Mouse (Mus musculus): ENCODE data around the gene Cdhr3. TPM values are rescaled to one million over a fixed set of nuclear protein-coding genes. Genes with fewer than 3 reads are reported as not detected.
"Not testable (repeated sequence)": the region's sequence is repeated elsewhere in the genome, so short reads cannot be mapped to it uniquely, and the experiment has no call there.

Gene Cdhr3
- polyA plus RNA-seq, 1 experiment from 2014 or later: not detected

GRCm38 (mm10) chr12:33066355-33066754, 26.3 kb downstream of the Cdhr3 start:
- H3K9me3 ChIP-seq: no peaks in the 10 kb centered on the region
- H3K27me3 ChIP-seq (replicated peaks; ENCODE audit: low read depth, poor library complexity, severe bottlenecking): 0 out of 2 replicates have a peak, but pooled peaks cover 5% of the 10 kb centered on the region
- DNase-seq (ENCODE audit: low spot score): peak; percentile 21
- peaks cover 7% of the 10 kb centered on the region for H3K4me1 ChIP-seq
- WGBS: 66% methylated on average over 4 of the region's 4 CpGs
- no peak overlapping the region for H3K4me3 ChIP-seq
- H3K27ac ChIP-seq (replicated peaks): no peak overlapping the region
- H3K36me3 ChIP-seq (replicated peaks): no peaks in the 10 kb centered on the region

GRCm38 (mm10) chr12:33065162-33065561, 27.5 kb downstream of the Cdhr3 start:
- Histone ChIP-seq H3K27ac (replicated peaks) (no peak overlapping the region), H3K27me3 (replicated peaks; ENCODE audit: low read depth, poor library complexity, severe bottlenecking) (0 out of 2 replicates have a peak, but pooled peaks cover 5% of the 10 kb centered on the region), H3K9me3 (no peaks in the 10 kb centered on the region), H3K4me1 (peaks cover 9% of the 10 kb centered on the region), H3K4me3 (no peak overlapping the region), H3K36me3 (replicated peaks) (no peaks in the 10 kb centered on the region)
- WGBS: 80% methylated on average over 3 of the region's 3 CpGs
- no peak for DNase-seq (ENCODE audit: low spot score)

- Histone ChIP-seq H3K4me1 (peaks cover 9% of the 10 kb centered on the region), H3K27ac (replicated peaks) (no peak overlapping the region), H3K9me3 (no peaks in the 10 kb centered on the region), H3K27me3 (replicated peaks; ENCODE audit: low read depth, poor library complexity, severe bottlenecking) (0 out of 2 replicates have a peak, but pooled peaks cover 5% of the 10 kb centered on the region), H3K4me3 (no peak overlapping the region), H3K36me3 (replicated peaks) (no peaks in the 10 kb centered on the region)
- whole genome bisulfite sequencing: 61% methylated on average over 2 of the region's 2 CpGs
- no peak for DNase-seq (ENCODE audit: low spot score)
These were observed 28.4 kb downstream of the Cdhr3 start for GRCm38 (mm10) chr12:33064266-33064665.

- 75% methylated on average over 2 of the region's 2 CpGs for WGBS
- H3K27me3 ChIP-seq (replicated peaks; ENCODE audit: low read depth, poor library complexity, severe bottlenecking): peaks cover 5% of the 10 kb centered on the region; the same call in 1 of the 2 replicates
- H3K4me1 ChIP-seq: peaks cover 9% of the 10 kb centered on the region
- no peaks in the 10 kb centered on the region for H3K36me3 ChIP-seq (replicated peaks)
- no peak overlapping the region for H3K27ac ChIP-seq (replicated peaks)
- DNase-seq (ENCODE audit: low spot score): no peak
- H3K9me3 ChIP-seq: no peaks in the 10 kb centered on the region
- no peak overlapping the region for H3K4me3 ChIP-seq
These were observed 29.4 kb downstream of the Cdhr3 start for GRCm38 (mm10) chr12:33063250-33063649.

- H3K27me3 ChIP-seq (replicated peaks; ENCODE audit: low read depth, poor library complexity, severe bottlenecking); DNase-seq (ENCODE audit: low spot score); H3K9me3 ChIP-seq; H3K36me3 ChIP-seq (replicated peaks); H3K4me3 ChIP-seq; H3K27ac ChIP-seq (replicated peaks): not testable (repeated sequence)
- WGBS: 68% methylated on average over 2 of the region's 2 CpGs
- peaks cover 18% of the 10 kb centered on the region for H3K4me1 ChIP-seq
These were observed 30.3 kb downstream of the Cdhr3 start for GRCm38 (mm10) chr12:33062379-33062778.

GRCm38 (mm10) chr12:33061651-33062050, 31.0 kb downstream of the Cdhr3 start:
- peaks cover 5% of the 10 kb centered on the region for H3K27me3 ChIP-seq (replicated peaks; ENCODE audit: low read depth, poor library complexity, severe bottlenecking)
- H3K36me3 ChIP-seq (replicated peaks): no peaks in the 10 kb centered on the region
- no peaks in the 10 kb centered on the region for H3K9me3 ChIP-seq
- no peak overlapping the region for H3K27ac ChIP-seq (replicated peaks)
- no peak overlapping the region for H3K4me3 ChIP-seq
- peaks cover 25% of the 10 kb centered on the region for H3K4me1 ChIP-seq
- 55% methylated on average over 8 of the region's 8 CpGs for WGBS
- DNase-seq (ENCODE audit: low spot score): no peak

GRCm38 (mm10) chr12:33057231-33058048, 35.2 kb downstream of the Cdhr3 start:
- H3K27me3 ChIP-seq (replicated peaks; ENCODE audit: low read depth, poor library complexity, severe bottlenecking): no peaks in the 10 kb centered on the region; the same call in none of the 2 replicates
- H3K36me3 ChIP-seq (replicated peaks): no peaks in the 10 kb centered on the region
- no peaks in the 10 kb centered on the region for H3K9me3 ChIP-seq
- peaks cover 31% of the 10 kb centered on the region for H3K4me1 ChIP-seq
- H3K4me3 ChIP-seq: peak overlapping the region; percentile 45
- DNase-seq (ENCODE audit: low spot score): peak; percentile 65
- peak overlapping the region; percentile 79 for H3K27ac ChIP-seq (replicated peaks)
- 16% methylated on average over 19 of the region's 19 CpGs for WGBS

GRCm38 (mm10) chr12:33056574-33056973, 36.1 kb downstream of the Cdhr3 start:
- Histone ChIP-seq H3K36me3 (replicated peaks) (no peaks in the 10 kb centered on the region), H3K4me3 (no peak overlapping the region), H3K27me3 (replicated peaks; ENCODE audit: low read depth, poor library complexity, severe bottlenecking) (no peaks in the 10 kb centered on the region; the same call in none of the 2 replicates), H3K27ac (replicated peaks) (no peak overlapping the region), H3K4me1 (peaks cover 26% of the 10 kb centered on the region), H3K9me3 (no peaks in the 10 kb centered on the region)
- no peak for DNase-seq (ENCODE audit: low spot score)
- WGBS: 47% methylated on average over 3 of the region's 3 CpGs

GRCm38 (mm10) chr12:33056074-33056473, 36.6 kb downstream of the Cdhr3 start:
- DNase-seq (ENCODE audit: low spot score): no peak
- H3K4me1 ChIP-seq: peaks cover 22% of the 10 kb centered on the region
- H3K9me3 ChIP-seq: no peaks in the 10 kb centered on the region
- WGBS: 81% methylated on average over 6 of the region's 6 CpGs
- H3K27me3 ChIP-seq (replicated peaks; ENCODE audit: low read depth, poor library complexity, severe bottlenecking): no peaks in the 10 kb centered on the region; the same call in none of the 2 replicates
- no peaks in the 10 kb centered on the region for H3K36me3 ChIP-seq (replicated peaks)
- no peak overlapping the region for H3K27ac ChIP-seq (replicated peaks)
- H3K4me3 ChIP-seq: no peak overlapping the region

- Histone ChIP-seq H3K9me3 (no peaks in the 10 kb centered on the region), H3K36me3 (replicated peaks) (no peaks in the 10 kb centered on the region), H3K27ac (replicated peaks) (no peak overlapping the region), H3K27me3 (replicated peaks; ENCODE audit: low read depth, poor library complexity, severe bottlenecking) (no peaks in the 10 kb centered on the region; the same call in none of the 2 replicates), H3K4me1 (peaks cover 22% of the 10 kb centered on the region), H3K4me3 (no peak overlapping the region)
- no peak for DNase-seq (ENCODE audit: low spot score)
- WGBS: 65% methylated on average over 13 of the region's 13 CpGs
These were observed 38.9 kb downstream of the Cdhr3 start for GRCm38 (mm10) chr12:33053746-33054145.

- H3K4me1 ChIP-seq: peaks cover 22% of the 10 kb centered on the region
- H3K9me3 ChIP-seq: no peaks in the 10 kb centered on the region
- H3K27me3 ChIP-seq (replicated peaks; ENCODE audit: low read depth, poor library complexity, severe bottlenecking): no peaks in the 10 kb centered on the region; the same call in none of the 2 replicates
- 90% methylated on average over 9 of the region's 9 CpGs for WGBS
- no peak overlapping the region for H3K27ac ChIP-seq (replicated peaks)
- H3K4me3 ChIP-seq: no peak overlapping the region
- DNase-seq (ENCODE audit: low spot score): no peak
- no peaks in the 10 kb centered on the region for H3K36me3 ChIP-seq (replicated peaks)
These were observed 39.4 kb downstream of the Cdhr3 start for GRCm38 (mm10) chr12:33053311-33053710.

GRCm38 (mm10) chr12:33048391-33048790, 44.3 kb downstream of the Cdhr3 start:
- H3K4me1 ChIP-seq: peaks cover 16% of the 10 kb centered on the region; the same call in 1 of the 2 replicates
- H3K27ac ChIP-seq (replicated peaks): no peak overlapping the region
- no peak overlapping the region for H3K4me3 ChIP-seq
- DNase-seq (ENCODE audit: low spot score): no peak
- H3K9me3 ChIP-seq: no peaks in the 10 kb centered on the region
- H3K27me3 ChIP-seq (replicated peaks; ENCODE audit: low read depth, poor library complexity, severe bottlenecking): no peaks in the 10 kb centered on the region; the same call in 1 of the 2 replicates
- no peaks in the 10 kb centered on the region for H3K36me3 ChIP-seq (replicated peaks)
- WGBS: 90% methylated on average over 3 of the region's 3 CpGs

- Histone ChIP-seq H3K4me1 (peaks cover 12% of the 10 kb centered on the region; the same call in 1 of the 2 replicates), H3K27ac (replicated peaks) (no peak overlapping the region), H3K27me3 (replicated peaks; ENCODE audit: low read depth, poor library complexity, severe bottlenecking) (no peaks in the 10 kb centered on the region; the same call in 1 of the 2 replicates), H3K4me3 (no peak overlapping the region), H3K36me3 (replicated peaks) (no peaks in the 10 kb centered on the region), H3K9me3 (no peaks in the 10 kb centered on the region)
- WGBS: 85% methylated on average over 7 of the region's 7 CpGs
- DNase-seq (ENCODE audit: low spot score): no peak
These were observed 46.2 kb downstream of the Cdhr3 start for GRCm38 (mm10) chr12:33046434-33046833.
